Mouse (Mus musculus): Measurements from ENCODE around the gene Cacnb2.

DNA sequence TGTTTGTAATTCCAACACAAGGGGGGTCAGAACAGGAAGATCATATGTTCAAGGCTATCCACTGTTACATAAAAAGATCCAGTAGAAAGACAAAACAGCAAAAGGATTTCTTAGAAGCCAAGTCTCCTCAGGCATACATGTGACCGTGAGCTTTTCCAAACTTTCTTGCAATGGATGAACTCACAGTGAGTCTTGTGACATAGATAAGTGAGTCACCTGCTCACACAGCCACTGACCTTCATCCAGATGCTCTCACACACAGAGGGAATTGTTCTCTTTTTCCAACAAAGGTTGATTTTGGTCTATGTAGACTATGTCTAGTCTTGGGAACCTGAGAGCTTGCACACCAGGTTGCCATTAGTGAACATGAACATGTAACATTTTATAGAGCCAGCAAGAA lies 166.6 kb downstream of the Cacnb2 start:
- no peak for TF ChIP-seq CTCF (IDR thresholded peaks at IDR 0.05; ENCODE audit: low read depth)
- no peak for TF ChIP-seq EP300 (IDR thresholded peaks at IDR 0.05; ENCODE audit: low read depth)

Data from liver, postnatal 0 days (tissue).